Mouse (Mus musculus) bone marrow, adult 2 months (tissue): Measurements from ENCODE around the gene Slu7. TPM values are rescaled to one million over a fixed set of nuclear protein-coding genes. Genes with fewer than 3 reads are reported as not detected.

Experiments
- H3K27ac ChIP-seq: fragments of 200-500 bp; 2 replicates; pipeline ENCODE4 v1.5.1; 2012; ENCODE audit warnings: low read depth, mild to moderate bottlenecking, control low read depth, inconsistent platforms, low read length; ENCODE audit not compliant: control insufficient read depth, poor library complexity, insufficient read depth
- H3K4me1 ChIP-seq: fragments of 200-500 bp; 2 replicates; pipeline ENCODE4 v1.6.1; 2011; ENCODE audit warnings: low read length; ENCODE audit not compliant: control insufficient read depth, insufficient read depth
- H3K4me3 ChIP-seq: fragments of 200-500 bp; replicated peaks from 2 replicates; pipeline ENCODE3; 2011; ENCODE audit warnings: mild to moderate bottlenecking, low read depth, low read length, control low read depth; ENCODE audit not compliant: control insufficient read depth
- CTCF ChIP-seq: fragments of 200-500 bp; IDR thresholded peaks from 2 replicates; pipeline ENCODE4 v1.5.1; 2011; ENCODE audit warnings: low read length, control low read depth; ENCODE audit not compliant: control insufficient read depth, insufficient read depth
- POLR2A ChIP-seq: fragments of 200-500 bp; IDR thresholded peaks from 2 replicates; pipeline ENCODE4 v1.6.1; 2011; ENCODE audit warnings: low read depth, mild to moderate bottlenecking, control low read depth, low read length, borderline replicate concordance; ENCODE audit not compliant: control insufficient read depth
- WGBS: fragments of 180-500 bp; shearing (Covaris S2); methylation state at CpG from one replicate; pipeline ENCODE4 v1.1.7; 2018; 5-methylcytosine and 5-hydroxymethylcytosine counted together
- polyA plus RNA-seq: library from polyadenylated mRNA; stranded (reverse); fragments of >200 nt; gene quantifications from 2 replicates; pipeline ENCODE4 v1.2.4, GENCODE M21; 2011; ENCODE audit warnings: low replicate concordance; ENCODE audit not compliant: missing spikeins, insufficient read depth, insufficient read length

Slu7 gene
- polyA plus RNA-seq, 1 experiment: 26.8 TPM

DNA sequence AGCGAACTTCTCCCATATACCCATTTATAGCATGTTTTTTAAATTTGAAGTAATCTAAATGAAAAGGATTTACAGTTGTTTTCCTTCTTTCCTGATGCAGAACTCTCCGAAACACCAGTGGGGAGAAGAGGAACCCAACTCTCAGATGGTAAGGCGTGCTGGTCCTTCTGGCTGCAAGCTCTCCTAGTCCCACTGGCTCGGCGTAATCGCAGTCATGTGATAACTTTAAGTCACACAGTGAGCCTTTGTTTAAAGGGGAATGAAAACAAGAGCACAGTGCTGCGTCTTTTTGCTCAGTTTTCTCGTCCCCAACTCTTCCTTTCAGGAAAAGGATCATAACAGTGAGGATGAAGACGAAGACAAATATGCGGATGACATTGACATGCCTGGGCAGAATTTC is 7.6 kb downstream of the Slu7 start:
- TF ChIP-seq POLR2A: no peak

GRCm38 (mm10) chr11:43443183-43443582 is 9.6 kb downstream of the Slu7 start:
- H3K27ac ChIP-seq: no peak overlapping the region
- H3K4me3 ChIP-seq: no peak overlapping the region
- no peak for TF ChIP-seq POLR2A
- no peak for TF ChIP-seq CTCF
- H3K4me1 ChIP-seq: no peaks in the 10 kb centered on the region
- 93% methylated on average over 13 of the region's 13 CpGs for WGBS

More for the DNA sequence above, 7.6 kb downstream of the Slu7 start:
- H3K27ac ChIP-seq: no peak overlapping the region
- H3K4me1 ChIP-seq: no peaks in the 10 kb centered on the region
- no peak overlapping the region for H3K4me3 ChIP-seq
- 92% methylated on average over 10 of the region's 10 CpGs for WGBS

GRCm38 (mm10) chr11:43449916-43450315 is 16.4 kb downstream of the Slu7 start:
- no peak overlapping the region for H3K4me3 ChIP-seq
- H3K27ac ChIP-seq: no peak overlapping the region
- H3K4me1 ChIP-seq: no peaks in the 10 kb centered on the region; the same call in 1 of the 2 replicates
- TF ChIP-seq CTCF (no peak), POLR2A (no peak)
- 77% methylated on average over 2 of the region's 2 CpGs for WGBS

- no peaks in the 10 kb centered on the region; the same call in 1 of the 2 replicates for H3K4me1 ChIP-seq
- TF ChIP-seq CTCF (no peak), POLR2A (no peak)
- no peak overlapping the region for H3K27ac ChIP-seq
- no peak overlapping the region for H3K4me3 ChIP-seq
- WGBS: 30% methylated on average over 4 of the region's 4 CpGs
These were observed 17.8 kb downstream of the Slu7 start for GRCm38 (mm10) chr11:43451322-43451721.

DNA sequence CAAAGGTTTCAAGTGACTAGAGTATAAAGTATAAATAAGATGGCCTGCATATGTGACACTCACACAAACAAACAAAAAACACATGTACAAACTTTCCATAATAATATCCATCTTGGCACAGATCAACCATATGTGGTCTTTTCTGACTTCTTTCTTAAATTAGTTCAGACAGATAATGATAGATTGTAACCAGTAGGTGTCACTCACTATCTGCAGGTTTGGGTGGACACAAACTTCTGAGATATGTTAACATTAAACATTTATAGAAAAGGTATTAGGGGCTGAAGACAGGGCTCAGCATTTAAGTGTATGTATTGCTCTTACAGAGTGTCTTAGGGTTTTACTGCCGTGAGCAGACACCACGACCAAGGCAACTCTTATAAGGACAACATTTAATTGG is 18.7 kb downstream of the Slu7 start:
- no peak for TF ChIP-seq CTCF
- no peak for TF ChIP-seq POLR2A
- Histone ChIP-seq H3K27ac (no peak overlapping the region), H3K4me1 (no peaks in the 10 kb centered on the region; the same call in 1 of the 2 replicates), H3K4me3 (no peak overlapping the region)
- WGBS: 79% methylated on average over 2 of the region's 2 CpGs

- Histone ChIP-seq H3K4me3 (no peak overlapping the region), H3K4me1 (no peaks in the 10 kb centered on the region), H3K27ac (no peak overlapping the region)
- no peak for TF ChIP-seq CTCF
- TF ChIP-seq POLR2A: no peak
- WGBS: 86% methylated on average over 25 of the region's 25 CpGs
These were observed 29.7 kb downstream of the Slu7 start for GRCm38 (mm10) chr11:43463204-43463603.

- Histone ChIP-seq H3K4me1 (no peaks in the 10 kb centered on the region), H3K4me3 (no peak overlapping the region), H3K27ac (no peak overlapping the region)
- TF ChIP-seq POLR2A: no peak
- TF ChIP-seq CTCF: no peak
- 21% methylated on average over 5 of the region's 5 CpGs for WGBS
These were observed 36.6 kb downstream of the Slu7 start for GRCm38 (mm10) chr11:43470118-43470517.

DNA sequence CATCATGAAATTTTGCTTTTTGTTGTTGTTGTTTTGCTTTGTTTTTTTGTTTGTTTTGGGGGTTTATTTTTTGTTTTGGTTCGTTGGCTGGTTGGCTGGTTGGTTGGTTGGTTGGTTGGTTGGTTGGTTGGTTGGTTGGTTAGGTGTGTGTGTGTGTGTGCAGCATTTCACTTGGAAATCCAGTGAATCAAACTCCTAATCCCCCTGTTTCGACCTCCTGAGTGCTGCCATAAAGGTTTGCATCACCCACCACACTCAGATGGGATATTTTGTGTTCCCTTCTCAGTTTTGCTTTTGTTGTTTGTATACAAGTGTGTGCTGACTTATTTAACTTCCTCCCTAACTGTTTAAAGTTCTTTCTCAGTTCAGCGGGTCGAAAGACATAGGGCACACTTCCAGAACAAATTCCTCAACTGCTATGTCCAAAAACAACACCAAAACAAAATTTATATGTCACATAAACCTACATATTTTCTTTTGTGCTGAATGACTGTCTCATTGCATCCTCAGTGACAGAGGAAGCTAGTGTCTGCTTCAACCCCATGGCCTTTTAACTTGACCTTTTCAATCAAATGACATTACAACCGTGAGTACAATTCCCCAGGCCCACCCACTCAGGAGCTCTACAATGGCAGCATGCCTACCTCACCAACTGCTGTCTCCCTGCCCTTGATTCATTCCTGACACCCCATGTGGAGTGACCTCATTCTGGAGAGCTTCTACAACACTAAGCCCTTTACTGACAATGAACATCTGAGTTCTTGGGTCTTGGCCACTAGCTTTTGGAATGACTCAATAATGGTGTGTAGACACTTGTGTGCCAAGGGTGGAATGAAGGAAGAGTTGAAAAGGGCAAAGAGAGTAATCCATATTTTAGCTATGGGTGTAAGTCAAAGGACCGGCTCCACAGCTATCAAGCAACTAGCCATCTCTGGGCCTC is 37.6 kb downstream of the Slu7 start:
- no peak for TF ChIP-seq CTCF
- Histone ChIP-seq H3K4me1 (no peaks in the 10 kb centered on the region), H3K4me3 (no peak overlapping the region), H3K27ac (no peak overlapping the region)
- WGBS: 71% methylated on average over 6 of the region's 6 CpGs

- no peaks in the 10 kb centered on the region for H3K4me1 ChIP-seq
- 61% methylated on average over 1 of the region's 1 CpGs for WGBS
- no peak overlapping the region for H3K4me3 ChIP-seq
- H3K27ac ChIP-seq: no peak overlapping the region
- no peak for TF ChIP-seq POLR2A
- no peak for TF ChIP-seq CTCF
These were observed 39.6 kb downstream of the Slu7 start for GRCm38 (mm10) chr11:43473115-43473514.
